Mouse (Mus musculus) heart, adult 18-20 months (tissue): Measurements from ENCODE around the gene Slco3a1. TPM values are rescaled to one million over a fixed set of nuclear protein-coding genes. Genes with fewer than 3 reads are reported as not detected.

Experiments
- DNase-seq, 2 experiments: peaks; one replicate each; pipeline ENCODE4 v3.0.0; 2021 to 2022; ENCODE audit warnings: mixed read lengths in 1 of 2
- total RNA-seq, 2 experiments: library from RNA; stranded (reverse); gene quantifications; 2 replicates each; pipeline ENCODE4 v1.2.3; 2021

The Slco3a1 gene
- total RNA-seq, 2 experiments from 2014 or later: 106 to 115 TPM

- DNase-seq: peak; percentile 46 to 50
Measured at GRCm38 (mm10) chr7:74528182-74528581, 26.4 kb downstream of the Slco3a1 start.

GRCm38 (mm10) chr7:74527689-74528088 is 26.9 kb downstream of the Slco3a1 start:
- DNase-seq: no peak

GRCm38 (mm10) chr7:74526030-74526429 is 28.6 kb downstream of the Slco3a1 start:
- DNase-seq: no peak

- DNase-seq: no peak
Measured at GRCm38 (mm10) chr7:74525586-74525985, 29.0 kb downstream of the Slco3a1 start.

GRCm38 (mm10) chr7:74524188-74524971 is 30.2 kb downstream of the Slco3a1 start:
- DNase-seq: peak; percentile 69 to 73

GRCm38 (mm10) chr7:74523086-74523485 is 31.5 kb downstream of the Slco3a1 start:
- no peak for DNase-seq

GRCm38 (mm10) chr7:74522260-74522659 is 32.3 kb downstream of the Slco3a1 start:
- no peak for DNase-seq

GRCm38 (mm10) chr7:74519386-74519785 is 35.2 kb downstream of the Slco3a1 start:
- no peak for DNase-seq

GRCm38 (mm10) chr7:74518776-74519175 is 35.8 kb downstream of the Slco3a1 start:
- DNase-seq: no peak

GRCm38 (mm10) chr7:74518255-74518654 is 36.3 kb downstream of the Slco3a1 start:
- no peak for DNase-seq

GRCm38 (mm10) chr7:74510676-74511075 is 43.9 kb downstream of the Slco3a1 start:
- DNase-seq: peak; percentile 74 to 78

GRCm38 (mm10) chr7:74508205-74508604 is 46.4 kb downstream of the Slco3a1 start:
- no peak for DNase-seq

GRCm38 (mm10) chr7:74506856-74507255 is 47.7 kb downstream of the Slco3a1 start:
- DNase-seq: no peak

- no peak for DNase-seq
Measured at GRCm38 (mm10) chr7:74505635-74506034, 48.9 kb downstream of the Slco3a1 start.

GRCm38 (mm10) chr7:74501187-74501586 is 53.4 kb downstream of the Slco3a1 start:
- no peak for DNase-seq

- DNase-seq: peak in 1 of 2 experiments; percentile 31
Measured at GRCm38 (mm10) chr7:74499470-74499869, 55.1 kb downstream of the Slco3a1 start.

GRCm38 (mm10) chr7:74498266-74498980 is 56.2 kb downstream of the Slco3a1 start:
- no peak for DNase-seq

- DNase-seq: no peak
Measured at GRCm38 (mm10) chr7:74497203-74497602, 57.4 kb downstream of the Slco3a1 start.

- no peak for DNase-seq
Measured at GRCm38 (mm10) chr7:74495451-74495850, 59.1 kb downstream of the Slco3a1 start.

GRCm38 (mm10) chr7:74493775-74494174 is 60.8 kb downstream of the Slco3a1 start:
- DNase-seq: peak in 1 of 2 experiments; percentile 23

- no peak for DNase-seq
Measured at GRCm38 (mm10) chr7:74491683-74492355, 62.8 kb downstream of the Slco3a1 start.

GRCm38 (mm10) chr7:74488141-74488540 is 66.4 kb downstream of the Slco3a1 start:
- DNase-seq: no peak

GRCm38 (mm10) chr7:74487727-74488126 is 66.9 kb downstream of the Slco3a1 start:
- DNase-seq: no peak
